Comparison of ENCODE assay signal across 8 mouse cellular contexts in the genomic region with DNA sequence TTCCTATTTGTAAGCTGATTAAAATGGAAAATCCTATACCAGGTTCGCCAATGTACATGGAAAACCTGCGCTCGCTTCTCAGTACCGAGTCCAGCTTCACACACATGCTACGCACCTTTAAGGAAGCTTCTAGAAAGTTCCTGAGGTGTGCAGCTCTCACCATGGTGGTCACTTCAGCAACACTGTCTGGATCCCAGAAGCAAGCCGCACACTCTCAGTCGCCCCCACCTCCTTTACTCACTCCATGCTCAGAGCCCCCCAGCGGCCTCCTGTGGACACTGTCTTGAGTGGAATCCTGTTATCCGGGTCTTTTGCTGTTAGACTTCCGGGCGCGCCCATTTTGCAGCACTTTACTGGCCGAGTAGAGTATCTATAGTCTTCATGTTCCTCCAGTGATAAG. TPM values are rescaled to one million over a fixed set of nuclear protein-coding genes. Genes with fewer than 3 reads are reported as not detected.
A peak's percentile ranks its signal among the peaks of the same experiment; 100 is the strongest.
DNase-seq lines count a peak whose midpoint lies in the region; ATAC-seq and TF ChIP-seq lines count a peak whose summit lies in the region.

TSS of gene Dact2 (minus strand) at position 244 of the 400 bp plus-strand sequence.

- no peaks in the 10 kb centered on the region; the same call in 1 of the 2 replicates for H3K4me1 ChIP-seq in heart, adult 2 months (ENCODE audit: control insufficient read depth, insufficient read depth, low read length)
- H3K4me1 ChIP-seq in forebrain, embryonic 11.5 days (replicated peaks; ENCODE audit: control insufficient read depth, insufficient read depth, low read length): peaks cover 11% of the 10 kb centered on the region; the same call in 1 of the 2 replicates
- H3K4me1 ChIP-seq in hindbrain, postnatal 0 days (ENCODE audit: insufficient read depth, low read length): peaks cover 4% of the 10 kb centered on the region; the same call in 1 of the 2 replicates
- peaks cover 17% of the 10 kb centered on the region for H3K4me1 ChIP-seq in limb, embryonic 14.5 days (ENCODE audit: control insufficient read depth, insufficient read depth, low read length)
- H3K4me1 ChIP-seq in neural tube, embryonic 13.5 days (replicated peaks): peaks cover 46% of the 10 kb centered on the region

- no peak for TF ChIP-seq EP300 in heart, adult 2 months (IDR thresholded peaks at IDR 0.05; ENCODE audit: insufficient read depth, low read depth, low read length)

- WGBS in heart, adult 2 months: 23% methylated on average over 13 of the region's 13 CpGs
- 47% methylated on average over 13 of the region's 13 CpGs for WGBS in forebrain, embryonic 11.5 days
- WGBS in hindbrain, postnatal 0 days: 46% methylated on average over 13 of the region's 13 CpGs
- 41% methylated on average over 13 of the region's 13 CpGs for WGBS in limb, embryonic 14.5 days
- WGBS in neural tube, embryonic 13.5 days: 50% methylated on average over 13 of the region's 13 CpGs

- no peak for DNase-seq in heart, adult 2 months
- no peak for DNase-seq in heart, adult 9 months (ENCODE audit: low spot score in 2 of 2)
- no peak for DNase-seq in forebrain, embryonic 11.5 days (ENCODE audit: low spot score)
- DNase-seq in hindbrain, postnatal 0 days (ENCODE audit: low spot score): peak; percentile 72
- no peak for DNase-seq in limb, embryonic 14.5 days (ENCODE audit: low spot score)
- no peak for DNase-seq in ovary, postnatal 10 days (ENCODE audit: low spot score)

- H3K9me3 ChIP-seq in forebrain, embryonic 11.5 days (ENCODE audit: control insufficient read depth, low read length): no peaks in the 10 kb centered on the region
- H3K9me3 ChIP-seq in hindbrain, postnatal 0 days (ENCODE audit: low read length): no peaks in the 10 kb centered on the region
- H3K9me3 ChIP-seq in limb, embryonic 14.5 days (ENCODE audit: control insufficient read depth, low read length): no peaks in the 10 kb centered on the region
- H3K9me3 ChIP-seq in neural tube, embryonic 13.5 days: no peaks in the 10 kb centered on the region

- peak within 1 kb of the TSS; percentile 49 for H3K4me3 ChIP-seq in heart, adult 2 months
- peak within 1 kb of the TSS; percentile 60 for H3K4me3 ChIP-seq in forebrain, embryonic 11.5 days (ENCODE audit: low read depth, low read length)
- peak within 1 kb of the TSS; percentile 66 for H3K4me3 ChIP-seq in hindbrain, postnatal 0 days (ENCODE audit: low read length)
- peak within 1 kb of the TSS; percentile 61 for H3K4me3 ChIP-seq in limb, embryonic 14.5 days (replicated peaks; ENCODE audit: low read length)
- peak within 1 kb of the TSS; percentile 61 for H3K4me3 ChIP-seq in neural tube, embryonic 13.5 days

- TF ChIP-seq POLR2A in heart, adult 2 months (IDR thresholded peaks at IDR 0.05; ENCODE audit: insufficient read depth, low read depth, low read length): no peak
- no peak for TF ChIP-seq POLR2A in limb, embryonic 14.5 days (IDR thresholded peaks at IDR 0.05; ENCODE audit: borderline replicate concordance, extremely low read depth, insufficient read depth, insufficient read length)

- H3K27ac ChIP-seq in heart, adult 2 months: no peak within 1 kb of the TSS; the same call in 1 of the 2 replicates
- no peak within 1 kb of the TSS for H3K27ac ChIP-seq in forebrain, embryonic 11.5 days (ENCODE audit: low read depth, low read length)
- H3K27ac ChIP-seq in hindbrain, postnatal 0 days: peak within 1 kb of the TSS; percentile 64
- no peak within 1 kb of the TSS for H3K27ac ChIP-seq in limb, embryonic 14.5 days (replicated peaks; ENCODE audit: low read depth, low read length)
- H3K27ac ChIP-seq in neural tube, embryonic 13.5 days (replicated peaks): peak within 1 kb of the TSS; percentile 33; the same call in 1 of the 2 replicates

- H3K36me3 ChIP-seq in heart, adult 2 months (ENCODE audit: control insufficient read depth, insufficient read depth, low read length): no peaks in the 10 kb centered on the region
- H3K36me3 ChIP-seq in forebrain, embryonic 11.5 days (ENCODE audit: control insufficient read depth, insufficient read depth, low read length): no peaks in the 10 kb centered on the region
- no peaks in the 10 kb centered on the region for H3K36me3 ChIP-seq in hindbrain, postnatal 0 days (ENCODE audit: insufficient read depth, low read length)
- H3K36me3 ChIP-seq in limb, embryonic 14.5 days (ENCODE audit: control insufficient read depth, insufficient read depth, low read length): no peaks in the 10 kb centered on the region
- H3K36me3 ChIP-seq in neural tube, embryonic 13.5 days: no peaks in the 10 kb centered on the region

- peaks cover 8% of the 10 kb centered on the region for H3K27me3 ChIP-seq in heart, adult 2 months (ENCODE audit: control insufficient read depth, insufficient read depth, low read length)
- H3K27me3 ChIP-seq in forebrain, embryonic 11.5 days (ENCODE audit: control insufficient read depth, insufficient read depth, low read length): peaks cover 33% of the 10 kb centered on the region
- H3K27me3 ChIP-seq in hindbrain, postnatal 0 days (ENCODE audit: insufficient read depth, low read length): peaks cover 18% of the 10 kb centered on the region
- H3K27me3 ChIP-seq in limb, embryonic 14.5 days (ENCODE audit: control insufficient read depth, insufficient read depth, low read length): peaks cover 45% of the 10 kb centered on the region
- peaks cover 72% of the 10 kb centered on the region for H3K27me3 ChIP-seq in neural tube, embryonic 13.5 days

- TF ChIP-seq CTCF in heart, adult 2 months (IDR thresholded peaks at IDR 0.05): peak; percentile 29
- peak; percentile 57 for TF ChIP-seq CTCF in hindbrain, postnatal 0 days (IDR thresholded peaks at IDR 0.05; ENCODE audit: low read depth)

- no peaks in the 10 kb centered on the region for H3K79me2 ChIP-seq in heart, adult 2 months (replicated peaks; ENCODE audit: control insufficient read depth, insufficient read depth, low read length)

- peak within 1 kb of the TSS; percentile 62 for H3K9ac ChIP-seq in heart, adult 2 months (ENCODE audit: low read depth, low read length)
- H3K9ac ChIP-seq in forebrain, embryonic 11.5 days (ENCODE audit: low read length): peak within 1 kb of the TSS; percentile 41
- H3K9ac ChIP-seq in hindbrain, postnatal 0 days (replicated peaks; ENCODE audit: low read length): peak within 1 kb of the TSS; percentile 74
- H3K9ac ChIP-seq in limb, embryonic 14.5 days (ENCODE audit: low read depth, low read length, severe bottlenecking): peak within 1 kb of the TSS; percentile 62
- H3K9ac ChIP-seq in neural tube, embryonic 13.5 days: peak within 1 kb of the TSS; percentile 77

- ATAC-seq in forebrain, embryonic 11.5 days (replicated peaks; ENCODE audit: low FRiP score): 0 out of 2 replicates have a peak, but pooled peaks have one; percentile 8
- ATAC-seq in hindbrain, postnatal 0 days: peak; percentile 65
- no peak for ATAC-seq in limb, embryonic 14.5 days (ENCODE audit: low FRiP score, low read depth)
- ATAC-seq in neural tube, embryonic 13.5 days (ENCODE audit: low read depth): peak; percentile 25; the same call in 1 of the 2 replicates
- no peak for ATAC-seq in inflammation-experienced regulatory T-cells, adult 6 months

- peak within 1 kb of the TSS; percentile 95 for H3K4me2 ChIP-seq in forebrain, embryonic 11.5 days (ENCODE audit: low read depth, low read length, severe bottlenecking)
- H3K4me2 ChIP-seq in hindbrain, postnatal 0 days (ENCODE audit: low read depth, low read length): peak within 1 kb of the TSS; percentile 88
- H3K4me2 ChIP-seq in limb, embryonic 14.5 days (replicated peaks; ENCODE audit: low read depth, low read length, severe bottlenecking): peak within 1 kb of the TSS; percentile 92
- peak within 1 kb of the TSS; percentile 90 for H3K4me2 ChIP-seq in neural tube, embryonic 13.5 days

- intact Hi-C loops in heart, adult 2 months (cut with DNase I): loop anchor here (10.0 kb wide), 1 partner anchor 369 kb away; no protein-coding TSS in a partner anchor

RNA-seq across cellular contexts. Expression of gene Dact2, which starts in this region (rescaled TPM):
- 1 to 10 TPM in 1 of 2 experiments, under 1 TPM in 1; 0.80 to 1.4 TPM for total RNA-seq in heart, adult 2 months (2021)
- 0.76 and 1.00 TPM in 2 replicates for polyA plus RNA-seq in heart, adult 2 months (2012; rRNA removed)
- polyA plus RNA-seq in forebrain, embryonic 11.5 days (2014; fragmentation: Nextera tagmentation; extraction: Ambion mirVana): 0.37 and 0.73 TPM in 2 replicates
- total RNA-seq in hindbrain, postnatal 0 days (2014; rRNA removed): 18.6 and 25.3 TPM in 2 replicates
- polyA plus RNA-seq in hindbrain, postnatal 0 days (2015; fragmentation: Nextera tagmentation; extraction: Ambion mirVana): 2.0 and 2.1 TPM in 2 replicates
- 1.3 and 2.3 TPM in 2 replicates for polyA plus RNA-seq in limb, embryonic 14.5 days (2012; rRNA removed)
- 0.69 and 0.99 TPM in 2 replicates for polyA plus RNA-seq in limb, embryonic 14.5 days (2014; fragmentation: Nextera tagmentation; extraction: Ambion mirVana)
- 1.2 and 1.7 TPM in 2 replicates for polyA plus RNA-seq in neural tube, embryonic 13.5 days (2015; fragmentation: Nextera tagmentation; extraction: Ambion mirVana)
- polyA plus RNA-seq in inflammation-experienced regulatory T-cells, adult 6 months (2017; shearing (Covaris generic)): under 1 TPM in 1 of 3 experiments, not detected in 2; 0.11 TPM

Comparison
In these comparisons a context has a peak if more than half of its experiments do, and no peak if none do; other contexts are left out.
1. Peak in ATAC-seq, H3K4me3 ChIP-seq, H3K9ac ChIP-seq and H3K4me2 ChIP-seq in forebrain, embryonic 11.5 days; RNA of the gene not detected or under 1 TPM.
2. H3K27ac ChIP-seq: peak in hindbrain, postnatal 0 days (single experiment) and neural tube, embryonic 13.5 days (single experiment); none in heart, adult 2 months (single experiment), forebrain, embryonic 11.5 days (single experiment) and limb, embryonic 14.5 days (single experiment).
3. ATAC-seq: peak in hindbrain, postnatal 0 days (single experiment) and neural tube, embryonic 13.5 days (single experiment); none in limb, embryonic 14.5 days (single experiment) and inflammation-experienced regulatory T-cells, adult 6 months (single experiment).
4. Peak in every context shown above with its lines, with median percentiles within 50 percentile points of each other: H3K4me3 ChIP-seq, H3K9ac ChIP-seq and H3K4me2 ChIP-seq.